ENCODE assay signal across 8 mouse cellular contexts in the genomic region with DNA sequence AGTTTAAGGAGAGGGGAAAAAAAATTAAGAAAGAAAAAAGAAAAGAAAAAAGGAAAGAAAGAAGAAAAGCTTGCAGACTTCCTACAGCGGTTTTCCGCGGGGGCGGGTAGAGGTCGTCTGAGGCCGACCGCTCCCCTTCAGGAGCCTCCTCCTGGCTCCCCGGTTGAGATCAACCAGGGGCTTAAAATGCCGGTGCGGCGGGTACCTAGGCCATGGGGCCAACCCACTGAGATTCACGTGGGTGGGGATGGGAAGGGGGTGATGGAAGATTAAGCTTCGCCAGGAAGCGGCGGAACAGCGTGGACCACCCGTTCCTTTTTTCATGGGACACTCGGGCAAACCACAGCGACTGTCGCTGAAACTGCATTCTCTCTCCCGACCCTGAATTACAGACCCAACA. TPM values are rescaled to one million over a fixed set of nuclear protein-coding genes. Genes with fewer than 3 reads are reported as not detected.
DNase-seq lines count a peak whose midpoint lies in the region; ATAC-seq and TF ChIP-seq lines count a peak whose summit lies in the region.

No protein-coding gene starts in this region.

- WGBS in lung, adult 2 months = 12% methylated on average over 21 of the region's 21 CpGs
- 1% methylated on average over 21 of the region's 21 CpGs for WGBS in forebrain, embryonic 12.5 days
- WGBS in limb, embryonic 15.5 days = 5% methylated on average over 21 of the region's 21 CpGs

- H3K4me1 ChIP-seq in lung, adult 2 months (ENCODE audit: control insufficient read depth, insufficient read depth, low read length) = peaks cover 5% of the 10 kb centered on the region
- H3K4me1 ChIP-seq in forebrain, embryonic 12.5 days = peaks cover 76% of the 10 kb centered on the region
- peaks cover 70% of the 10 kb centered on the region for H3K4me1 ChIP-seq in limb, embryonic 15.5 days

- TF ChIP-seq POLR2A in lung, adult 2 months (IDR thresholded peaks at IDR 0.05; ENCODE audit: borderline replicate concordance, extremely low read depth, low read depth, low read length) = no peak

- H3K36me3 ChIP-seq in forebrain, embryonic 12.5 days (replicated peaks) = 0 out of 2 replicates have a peak, but pooled peaks cover 6% of the 10 kb centered on the region
- H3K36me3 ChIP-seq in limb, embryonic 15.5 days = peaks cover 11% of the 10 kb centered on the region

- peak overlapping the region; percentile 98 for H3K9ac ChIP-seq in forebrain, embryonic 12.5 days
- H3K9ac ChIP-seq in limb, embryonic 15.5 days = peak overlapping the region; percentile 52

- no peak overlapping the region for H3K27ac ChIP-seq in forebrain, embryonic 12.5 days
- no peak overlapping the region for H3K27ac ChIP-seq in limb, embryonic 15.5 days

- peaks cover 57% of the 10 kb centered on the region for H3K27me3 ChIP-seq in forebrain, embryonic 12.5 days
- H3K27me3 ChIP-seq in limb, embryonic 15.5 days = no peaks in the 10 kb centered on the region

- peak; percentile 38 for DNase-seq in lung, adult 2 months
- DNase-seq in lung, postnatal 14 days = no peak
- peak; percentile 34 for DNase-seq in thymus, postnatal 0 days (ENCODE audit: low spot score)
- DNase-seq in adrenal gland, adult 8-10 months = no peak
- no peak for DNase-seq in kidney, adult 8-10 months

- no peak for TF ChIP-seq CTCF in lung, adult 2 months (IDR thresholded peaks at IDR 0.05; ENCODE audit: insufficient read depth, low read length)

- no peak for ATAC-seq in forebrain, embryonic 12.5 days (ENCODE audit: low FRiP score)
- ATAC-seq in limb, embryonic 15.5 days (ENCODE audit: insufficient number of reproducible peaks, low FRiP score, low TSS enrichment, low read depth) = no peak
- no peak for ATAC-seq in erythroid progenitor cell, adult 5-6 weeks (replicated peaks; ENCODE audit: low FRiP score, poor library complexity, severe bottlenecking)

- no peaks in the 10 kb centered on the region for H3K9me3 ChIP-seq in forebrain, embryonic 12.5 days
- no peaks in the 10 kb centered on the region for H3K9me3 ChIP-seq in limb, embryonic 15.5 days

- peak overlapping the region; percentile 31 for H3K4me3 ChIP-seq in lung, adult 2 months (replicated peaks; ENCODE audit: extremely low read depth, low read depth, low read length)
- peak overlapping the region; percentile 90 for H3K4me3 ChIP-seq in forebrain, embryonic 12.5 days (replicated peaks)
- H3K4me3 ChIP-seq in limb, embryonic 15.5 days = peak overlapping the region; percentile 92

- H3K4me2 ChIP-seq in forebrain, embryonic 12.5 days = peak overlapping the region; percentile 76
- H3K4me2 ChIP-seq in limb, embryonic 15.5 days = peak overlapping the region; percentile 83

RNA-seq across cellular contexts. Expression of a gene that starts 2.3 kb away (rescaled TPM):
- 100 and 117 TPM in 2 replicates for polyA plus RNA-seq in lung, adult 2 months (2012; rRNA removed)
- 22.6 and 24.3 TPM in 2 replicates for polyA plus RNA-seq in forebrain, embryonic 12.5 days (2016; fragmentation: Nextera tagmentation; extraction: Ambion mirVana)
- 18.2 and 22.4 TPM in 2 replicates for polyA plus RNA-seq in limb, embryonic 15.5 days (2015; fragmentation: Nextera tagmentation; extraction: Ambion mirVana)
- 18.0 TPM in 2 replicates for polyA plus RNA-seq in thymus, postnatal 0 days (2015; fragmentation: Nextera tagmentation; extraction: Ambion mirVana)
- total RNA-seq in adrenal gland, adult 8-10 months (2022) = 10 to 100 TPM; 21.5 to 39.2 (median 31.0) TPM
- 4.0 and 5.4 TPM in 2 replicates for total RNA-seq in erythroid progenitor cell, adult 5-6 weeks (2015; ENCODE audit: low replicate concordance)
- total RNA-seq in erythroid progenitor cell, adult 5-6 weeks (2017; ENCODE audit: low replicate concordance) = 0.30 and 1.0 TPM in 2 replicates

Comparison
In these comparisons a context has a peak if more than half of its experiments do, and no peak if none do; other contexts are left out.
1. DNase-seq: peak in lung, adult 2 months (single experiment) and thymus, postnatal 0 days (single experiment); none in lung, postnatal 14 days (single experiment), adrenal gland, adult 8-10 months (single experiment) and kidney, adult 8-10 months (0 of 2).
2. H3K4me3 ChIP-seq: peak in every context shown above with its lines; median percentile 92 in limb, embryonic 15.5 days; 90 in forebrain, embryonic 12.5 days; 31 in lung, adult 2 months.